Mouse (Mus musculus): ENCODE data around the gene Adrb1.

DNA sequence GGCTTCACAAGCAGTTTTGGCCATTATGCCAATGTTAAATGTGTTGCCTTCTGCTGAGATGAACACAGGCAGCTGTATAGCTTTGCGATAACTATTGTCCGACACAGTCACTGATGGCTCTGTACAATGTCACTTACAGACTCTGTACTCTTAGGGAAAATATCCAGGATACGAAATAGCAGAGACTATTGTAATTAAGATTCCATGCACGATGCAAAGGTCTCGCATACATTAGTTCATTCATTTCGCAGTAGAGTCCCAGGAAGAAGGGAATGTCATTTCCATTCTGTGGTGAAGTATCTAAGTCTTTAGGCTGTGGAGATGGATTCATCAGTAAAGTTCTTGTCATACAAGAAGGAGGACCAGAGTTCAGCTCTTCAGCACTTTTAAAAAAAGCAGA, 20.0 kb upstream of the Adrb1 start:
- no peak for TF ChIP-seq RAD21 (IDR thresholded peaks at IDR 0.05; ENCODE audit: low read depth, low read length)
- no peak for TF ChIP-seq CTCF (IDR thresholded peaks at IDR 0.05 in 2 of 3, conservative IDR thresholded peaks at IDR 0.05 in 1 of 3; ENCODE audit: control insufficient read depth in 1 of 3, insufficient read depth in 1 of 3, low read depth in 2 of 3, low read length in 3 of 3, poor library complexity in 1 of 3, severe bottlenecking in 1 of 3)
- TF ChIP-seq MAX (IDR thresholded peaks at IDR 0.05; ENCODE audit: low read length): no peak
- no peak for TF ChIP-seq POLR2A (IDR thresholded peaks at IDR 0.05; ENCODE audit: control insufficient read depth in 1 of 2, insufficient read depth in 1 of 2, low read depth in 1 of 2, low read length in 2 of 2, poor library complexity in 1 of 2)
- TF ChIP-seq UBTF (IDR thresholded peaks at IDR 0.05; ENCODE audit: borderline replicate concordance, insufficient read depth, low read depth, low read length): no peak
- no peak for TF ChIP-seq USF1 (IDR thresholded peaks at IDR 0.05; ENCODE audit: low read depth, low read length)
- no peak for TF ChIP-seq TCF12 (IDR thresholded peaks at IDR 0.05; ENCODE audit: low read depth, low read length)
- TF ChIP-seq MAFK (IDR thresholded peaks at IDR 0.05; ENCODE audit: borderline replicate concordance, low read depth, low read length): no peak
- TF ChIP-seq NELFE (IDR thresholded peaks at IDR 0.05; ENCODE audit: low read depth, low read length): no peak
- TF ChIP-seq ZMIZ1 (IDR thresholded peaks at IDR 0.05; ENCODE audit: low read depth, low read length): no peak
- no peak for TF ChIP-seq ZNF384 (IDR thresholded peaks at IDR 0.05; ENCODE audit: low read depth, low read length)
- no peak for TF ChIP-seq RCOR1 (IDR thresholded peaks at IDR 0.05; ENCODE audit: low read depth, low read length)
- TF ChIP-seq EP300 (IDR thresholded peaks at IDR 0.05; ENCODE audit: low read depth in 1 of 2, low read length in 2 of 2): no peak

All from MEL (cell line).